Mouse (Mus musculus): ENCODE results near the gene Ppp2ca. TPM values are rescaled to one million over a fixed set of nuclear protein-coding genes. Genes with fewer than 3 reads are reported as not detected.
"Not testable (repeated sequence)": the region's sequence is repeated elsewhere in the genome, so short reads cannot be mapped to it uniquely, and the experiment has no call there.

The Ppp2ca gene
- total and polyA plus RNA-seq, 2 experiments from 2014 or later = 114 to 141 TPM

DNA sequence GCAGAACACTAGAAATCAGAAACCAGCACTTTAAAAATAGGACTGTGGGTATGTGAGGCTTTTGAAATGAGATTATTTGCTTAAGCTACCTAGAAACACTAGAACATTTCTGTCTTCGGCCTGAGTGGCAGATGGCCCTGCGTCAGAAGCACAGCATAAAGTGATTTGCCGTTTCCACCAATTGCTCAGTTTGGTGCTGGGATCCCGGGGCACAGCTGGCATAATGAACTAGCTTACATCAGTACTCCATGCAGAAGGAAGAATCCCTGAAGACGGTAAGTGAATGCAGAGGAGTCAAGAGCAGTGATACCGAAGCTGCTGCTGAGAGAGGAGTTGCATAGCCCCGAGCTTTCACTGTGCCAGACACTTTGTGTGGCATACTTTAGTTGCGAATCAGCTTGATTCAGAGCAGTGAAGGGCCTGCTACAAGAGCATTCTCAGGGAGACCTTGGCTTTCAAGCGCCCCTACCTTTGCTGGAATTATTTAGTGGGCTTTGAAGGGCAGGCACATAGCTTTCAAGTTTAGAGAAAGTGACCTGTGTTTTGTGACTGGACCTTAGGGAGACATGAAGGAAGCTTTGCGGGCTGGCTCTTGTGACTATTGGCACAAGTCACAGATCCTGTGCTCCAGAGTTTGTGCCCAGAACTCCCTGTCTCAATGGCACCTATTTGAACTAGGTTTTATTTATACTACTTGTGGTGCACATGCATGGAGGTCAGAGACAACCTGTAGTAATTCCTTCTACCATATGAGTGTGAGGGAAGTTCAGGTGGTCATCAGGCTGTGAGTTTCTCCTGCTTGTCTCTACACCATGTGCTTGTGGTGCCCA lies 31.4 kb downstream of the Ppp2ca start:
- no peaks in the 10 kb centered on the region for H3K4me1 ChIP-seq (ENCODE audit: insufficient read depth, low read length)
- H3K9me3 ChIP-seq (ENCODE audit: low read length) = no peaks in the 10 kb centered on the region
- no peak overlapping the region for H3K4me2 ChIP-seq (ENCODE audit: low read depth, low read length, poor library complexity, severe bottlenecking)
- no peaks in the 10 kb centered on the region for H3K36me3 ChIP-seq (ENCODE audit: insufficient read depth, low read length)
- ATAC-seq (ENCODE audit: low FRiP score) = no peak
- peak; percentile 40 for DNase-seq (ENCODE audit: low spot score)
- 65% methylated on average over 10 of the region's 10 CpGs for WGBS
- H3K27me3 ChIP-seq (ENCODE audit: insufficient read depth, low read length) = no peaks in the 10 kb centered on the region
- no peak for TF ChIP-seq CTCF (IDR thresholded peaks at IDR 0.05)
- peak overlapping the region; percentile 43; the same call in 1 of the 2 replicates for H3K27ac ChIP-seq (ENCODE audit: low read depth, low read length)
- H3K9ac ChIP-seq (replicated peaks; ENCODE audit: low read length, poor library complexity, severe bottlenecking) = no peak overlapping the region
- no peak overlapping the region for H3K4me3 ChIP-seq (ENCODE audit: low read depth, low read length)

DNA sequence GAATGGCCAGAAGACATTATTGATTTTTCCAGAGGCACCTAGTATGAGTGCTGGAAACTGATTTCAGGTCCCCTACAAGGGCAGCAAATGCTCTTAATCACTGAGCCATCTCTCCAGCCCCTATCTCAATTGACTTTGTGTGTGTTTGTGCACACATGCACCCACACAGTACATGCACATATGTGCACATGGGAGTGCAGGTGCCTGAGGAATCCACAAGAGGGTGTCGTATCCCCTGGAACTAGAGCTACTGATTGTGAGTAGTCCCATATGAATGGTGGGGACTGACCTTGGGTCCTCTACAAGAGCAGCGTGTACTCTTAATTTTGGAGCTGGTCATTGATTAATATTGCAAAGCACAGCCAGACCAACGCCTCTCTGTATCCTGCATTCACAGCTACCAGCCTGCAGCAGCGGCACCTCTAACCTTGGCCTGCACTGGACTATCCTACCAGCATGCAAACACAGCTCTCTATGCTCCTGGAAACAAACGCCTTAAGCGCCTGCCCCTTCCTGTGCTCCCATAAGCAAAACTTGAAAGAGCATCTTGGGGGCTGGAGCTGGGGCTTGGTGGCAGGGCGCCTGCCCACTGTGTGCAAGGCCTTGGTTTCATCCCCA lies 32.1 kb downstream of the Ppp2ca start:
- TF ChIP-seq CTCF (IDR thresholded peaks at IDR 0.05) = peak; percentile 36
- no peak for ATAC-seq (ENCODE audit: low FRiP score)
- H3K4me2 ChIP-seq (ENCODE audit: low read depth, low read length, poor library complexity, severe bottlenecking) = no peak overlapping the region
- 0 out of 2 replicates have a peak, but pooled peaks cover 2% of the 10 kb centered on the region for H3K9me3 ChIP-seq (ENCODE audit: low read length)
- no peak overlapping the region for H3K9ac ChIP-seq (replicated peaks; ENCODE audit: low read length, poor library complexity, severe bottlenecking)
- H3K36me3 ChIP-seq (ENCODE audit: insufficient read depth, low read length) = no peaks in the 10 kb centered on the region
- H3K4me1 ChIP-seq (ENCODE audit: insufficient read depth, low read length) = no peaks in the 10 kb centered on the region
- no peaks in the 10 kb centered on the region for H3K27me3 ChIP-seq (ENCODE audit: insufficient read depth, low read length)
- H3K27ac ChIP-seq (ENCODE audit: low read depth, low read length) = no peak overlapping the region
- no peak overlapping the region for H3K4me3 ChIP-seq (ENCODE audit: low read depth, low read length)
- WGBS = 81% methylated on average over 7 of the region's 7 CpGs
- no peak for DNase-seq (ENCODE audit: low spot score)

DNA sequence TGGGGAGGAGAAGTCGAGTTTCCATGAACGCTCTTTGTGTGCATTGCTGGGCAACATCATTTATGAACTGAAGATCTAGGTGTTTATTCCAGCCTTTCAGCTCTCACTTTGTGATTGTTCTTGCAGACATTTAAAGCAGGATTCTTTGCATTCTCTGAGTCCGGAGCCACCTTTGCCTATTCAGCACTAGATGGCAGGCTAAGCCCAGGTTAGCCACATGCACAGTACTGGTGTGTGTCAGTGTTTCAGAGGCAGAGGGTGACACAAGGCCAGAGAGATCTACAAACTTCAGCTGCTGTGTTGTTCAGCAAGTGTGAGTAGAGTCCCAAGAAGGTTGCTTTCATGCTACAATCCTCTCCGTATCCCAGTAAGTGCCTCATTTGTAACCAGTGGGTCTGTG lies 45.2 kb downstream of the Ppp2ca start:
- H3K27ac ChIP-seq (ENCODE audit: low read depth, low read length); H3K9me3 ChIP-seq (ENCODE audit: low read length); H3K36me3 ChIP-seq (ENCODE audit: insufficient read depth, low read length); H3K4me2 ChIP-seq (ENCODE audit: low read depth, low read length, poor library complexity, severe bottlenecking); H3K9ac ChIP-seq (replicated peaks; ENCODE audit: low read length, poor library complexity, severe bottlenecking); H3K4me1 ChIP-seq (ENCODE audit: insufficient read depth, low read length); H3K4me3 ChIP-seq (ENCODE audit: low read depth, low read length); H3K27me3 ChIP-seq (ENCODE audit: insufficient read depth, low read length): not testable (repeated sequence)
- WGBS = 37% methylated on average over 4 of the region's 4 CpGs
- peak; percentile 72 for DNase-seq (ENCODE audit: low spot score)
- ATAC-seq (ENCODE audit: low FRiP score) = 0 out of 2 replicates have a peak, but pooled peaks have one; percentile 60
- TF ChIP-seq CTCF (IDR thresholded peaks at IDR 0.05) = peak; percentile 86

DNA sequence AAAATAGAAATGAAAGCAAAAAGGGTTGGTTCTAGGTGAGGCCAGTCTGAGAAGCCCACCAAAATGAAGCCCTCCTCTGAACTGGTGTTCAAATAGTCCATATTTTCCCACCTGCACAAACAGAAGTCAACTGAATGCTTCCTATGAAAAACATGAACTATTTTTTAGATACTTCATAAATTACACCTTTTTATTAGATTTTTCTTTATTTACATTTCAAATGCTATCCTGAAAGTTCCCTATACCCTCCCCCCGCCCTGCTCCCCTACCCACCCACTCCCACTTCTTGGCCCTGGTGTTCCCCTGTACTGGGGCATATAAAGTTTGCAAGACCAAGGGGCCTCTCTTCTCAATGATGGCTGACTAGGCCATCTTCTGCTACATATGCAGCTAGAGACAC lies 46.9 kb downstream of the Ppp2ca start, which contains the start of gene Olfr1373:
Gene Olfr1373 (minus strand): TSS at position 101 of the 400 bp plus-strand sequence.
- WGBS = 86% methylated on average over 1 of the region's 1 CpGs
- not testable (repeated sequence) for ATAC-seq (ENCODE audit: low FRiP score); H3K9ac ChIP-seq (replicated peaks; ENCODE audit: low read length, poor library complexity, severe bottlenecking); H3K4me3 ChIP-seq (ENCODE audit: low read depth, low read length); DNase-seq (ENCODE audit: low spot score); H3K4me2 ChIP-seq (ENCODE audit: low read depth, low read length, poor library complexity, severe bottlenecking); H3K9me3 ChIP-seq (ENCODE audit: low read length); H3K36me3 ChIP-seq (ENCODE audit: insufficient read depth, low read length); H3K4me1 ChIP-seq (ENCODE audit: insufficient read depth, low read length); H3K27me3 ChIP-seq (ENCODE audit: insufficient read depth, low read length); H3K27ac ChIP-seq (ENCODE audit: low read depth, low read length)

DNA sequence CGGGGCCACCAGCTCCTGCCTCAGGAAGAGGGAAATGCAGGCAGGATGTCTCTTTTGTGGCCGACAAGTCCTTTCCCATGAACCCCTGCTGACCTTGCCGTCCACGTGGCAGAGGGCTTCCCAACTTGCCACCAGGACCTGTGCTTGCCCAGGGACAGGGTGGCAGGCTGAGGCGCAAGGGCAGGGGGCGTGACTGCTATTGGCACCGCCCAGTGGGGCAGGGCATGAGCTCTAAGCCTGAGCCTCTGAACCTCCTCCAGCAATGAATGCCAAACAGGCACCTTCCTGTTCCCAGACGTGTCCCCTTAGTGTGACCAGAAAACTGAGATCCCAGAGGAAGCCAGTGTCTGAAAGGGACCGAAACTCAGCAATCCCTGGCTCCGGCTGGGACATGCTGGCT lies 65.4 kb downstream of the Ppp2ca start:
- Histone ChIP-seq H3K9ac (replicated peaks; ENCODE audit: low read length, poor library complexity, severe bottlenecking) (no peak overlapping the region), H3K4me2 (ENCODE audit: low read depth, low read length, poor library complexity, severe bottlenecking) (no peak overlapping the region), H3K4me1 (ENCODE audit: insufficient read depth, low read length) (no peaks in the 10 kb centered on the region), H3K36me3 (ENCODE audit: insufficient read depth, low read length) (no peaks in the 10 kb centered on the region), H3K27me3 (ENCODE audit: insufficient read depth, low read length) (peaks cover 3% of the 10 kb centered on the region; the same call in 1 of the 2 replicates), H3K9me3 (ENCODE audit: low read length) (no peaks in the 10 kb centered on the region), H3K4me3 (ENCODE audit: low read depth, low read length) (no peak overlapping the region), H3K27ac (ENCODE audit: low read depth, low read length) (no peak overlapping the region)
- DNase-seq (ENCODE audit: low spot score) (no peak), ATAC-seq (ENCODE audit: low FRiP score) (no peak)
- TF ChIP-seq CTCF (IDR thresholded peaks at IDR 0.05) = no peak
- 42% methylated on average over 10 of the region's 10 CpGs for WGBS

DNA sequence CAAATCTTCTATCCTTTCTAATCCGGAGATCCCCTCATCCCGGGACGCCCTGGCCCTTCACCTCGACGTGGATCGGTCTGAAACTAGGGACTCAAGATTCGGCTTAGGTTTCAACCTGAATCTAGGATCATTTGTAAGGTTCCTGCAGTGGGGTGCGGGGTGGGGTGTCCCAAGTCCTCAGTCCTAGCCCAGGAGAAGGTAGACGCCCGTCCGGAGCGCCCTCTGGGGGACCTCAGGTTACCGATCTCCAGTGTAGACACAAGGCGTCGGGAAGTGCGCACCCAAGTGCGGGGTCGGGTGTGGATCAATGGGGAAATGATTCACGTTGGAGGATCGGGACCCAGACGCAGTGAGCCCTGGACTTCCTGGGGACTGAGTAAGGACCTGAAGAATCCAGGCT lies 68.6 kb downstream of the Ppp2ca start:
- H3K27ac ChIP-seq (ENCODE audit: low read depth, low read length) = no peak overlapping the region
- under 1% methylated on average over 21 of the region's 21 CpGs for WGBS

DNA sequence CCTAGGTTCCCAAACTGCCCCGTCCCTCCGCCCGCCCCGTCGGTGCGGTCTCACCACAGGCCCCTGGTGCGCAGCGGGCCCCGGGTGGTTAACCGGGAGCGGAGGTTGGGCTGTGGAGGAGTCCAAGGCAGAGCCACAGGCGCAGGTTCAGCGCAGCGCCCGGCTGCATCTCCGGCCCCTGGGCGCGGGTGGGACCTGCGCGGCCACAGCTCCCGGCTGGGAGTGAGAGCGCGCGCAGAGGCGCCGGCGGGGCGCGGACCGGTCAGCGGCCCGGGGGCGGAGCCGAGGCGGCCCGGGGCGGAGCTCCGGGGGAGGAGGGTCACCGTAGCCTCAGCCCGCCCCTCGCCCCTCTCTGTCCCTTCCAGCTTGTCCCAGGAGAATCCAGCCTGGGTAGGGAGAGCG lies 69.4 kb downstream of the Ppp2ca start:
- not testable (repeated sequence) for H3K27me3 ChIP-seq (ENCODE audit: insufficient read depth, low read length); H3K36me3 ChIP-seq (ENCODE audit: insufficient read depth, low read length); H3K9ac ChIP-seq (replicated peaks; ENCODE audit: low read length, poor library complexity, severe bottlenecking); ATAC-seq (ENCODE audit: low FRiP score); H3K9me3 ChIP-seq (ENCODE audit: low read length); H3K4me1 ChIP-seq (ENCODE audit: insufficient read depth, low read length); DNase-seq (ENCODE audit: low spot score); H3K27ac ChIP-seq (ENCODE audit: low read depth, low read length)
- 1% methylated on average over 29 of the region's 42 CpGs for WGBS
- Histone ChIP-seq H3K4me3 (ENCODE audit: low read depth, low read length) (peak overlapping the region; percentile 35), H3K4me2 (ENCODE audit: low read depth, low read length, poor library complexity, severe bottlenecking) (peak overlapping the region; percentile 55)

More for the DNA sequence above, 68.6 kb downstream of the Ppp2ca start:
- Histone ChIP-seq H3K9ac (replicated peaks; ENCODE audit: low read length, poor library complexity, severe bottlenecking) (no peak overlapping the region), H3K4me3 (ENCODE audit: low read depth, low read length) (no peak overlapping the region), H3K9me3 (ENCODE audit: low read length) (no peaks in the 10 kb centered on the region), H3K4me1 (ENCODE audit: insufficient read depth, low read length) (no peaks in the 10 kb centered on the region), H3K4me2 (ENCODE audit: low read depth, low read length, poor library complexity, severe bottlenecking) (no peak overlapping the region), H3K27me3 (ENCODE audit: insufficient read depth, low read length) (peaks cover 9% of the 10 kb centered on the region), H3K36me3 (ENCODE audit: insufficient read depth, low read length) (no peaks in the 10 kb centered on the region)
- no peak for TF ChIP-seq CTCF (IDR thresholded peaks at IDR 0.05)
- DNase-seq (ENCODE audit: low spot score) = no peak
- ATAC-seq (ENCODE audit: low FRiP score) = no peak
